Mouse (Mus musculus) left cerebral cortex, postnatal 25 days (tissue): ENCODE results near the gene Scfd2. TPM values are rescaled to one million over a fixed set of nuclear protein-coding genes. Genes with fewer than 3 reads are reported as not detected.

Experiments used
- DNase-seq, 2 experiments: peaks; one replicate each; pipeline ENCODE4 v3.0.0; 2022; ENCODE audit warnings: low spot score in 2 of 2, mixed read lengths in 1 of 2
- intact Hi-C: fragments of 180-260 bp; cut with DNase I; formaldehyde crosslinking; loops from one replicate; pipeline ENCODE4 v1.15.1; 2025
- total RNA-seq, 2 experiments: library from RNA; stranded (reverse); gene quantifications; 2 replicates each; pipeline ENCODE4 v1.2.3; 2021

Gene Scfd2
- total RNA-seq, 2 experiments from 2014 or later: 27.9 to 28.1 TPM

GRCm38 (mm10) chr5:74289957-74290356 lies 241.6 kb downstream of the Scfd2 start:
- intact Hi-C loops: loop anchor here (10.0 kb wide), 1 partner anchor 865 kb away; the partner anchor contains the start of gene Pdgfra

DNA sequence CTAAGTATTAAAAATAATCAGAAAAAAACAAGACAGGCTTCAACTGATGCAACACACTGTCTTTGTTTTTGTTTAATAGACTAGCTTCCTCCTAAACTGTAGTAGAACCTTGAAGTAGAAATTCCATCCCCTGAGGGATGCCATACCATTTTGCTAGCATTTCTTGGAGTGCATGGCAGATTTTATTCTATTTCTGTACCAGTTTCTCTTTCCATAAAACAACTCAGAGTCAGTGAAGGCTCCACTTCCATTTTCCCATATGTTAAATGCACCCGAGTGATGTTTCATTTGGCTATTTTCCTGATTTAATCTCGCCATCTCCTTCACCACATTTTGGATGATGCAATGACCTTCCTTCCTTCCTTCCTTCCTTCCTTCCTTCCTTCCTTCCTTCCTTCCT lies 243.4 kb downstream of the Scfd2 start:
- intact Hi-C loops: loop anchor here (10.0 kb wide), 1 partner anchor 867 kb away; the partner anchor contains the start of gene Pdgfra
- DNase-seq: peak in 1 of 2 experiments; percentile 64

More at GRCm38 (mm10) chr5:74289957-74290356, 241.6 kb downstream of the Scfd2 start:
- DNase-seq: no peak

DNA sequence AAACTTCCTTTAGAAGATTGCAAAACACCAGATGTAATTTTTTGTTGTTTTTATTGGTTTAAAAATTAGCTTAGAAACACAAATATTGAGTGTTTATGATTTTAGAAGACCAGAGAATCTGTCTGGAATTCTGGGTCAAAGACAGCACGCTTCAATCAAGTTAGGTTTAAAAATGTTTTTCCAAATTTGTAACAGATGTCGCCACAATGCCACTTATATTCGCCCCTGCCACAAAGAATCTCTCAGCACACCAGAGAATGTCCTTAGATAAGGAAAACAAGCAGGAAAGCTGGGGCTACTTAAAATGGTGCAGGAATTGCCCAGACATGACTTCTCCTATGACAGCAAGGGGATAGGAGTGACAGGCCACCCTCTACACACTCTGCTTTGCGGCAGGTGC lies 245.3 kb downstream of the Scfd2 start:
- no peak for DNase-seq
- intact Hi-C loops: loop anchor here (10.0 kb wide), 1 partner anchor 868 kb away; the partner anchor contains the start of gene Pdgfra

DNA sequence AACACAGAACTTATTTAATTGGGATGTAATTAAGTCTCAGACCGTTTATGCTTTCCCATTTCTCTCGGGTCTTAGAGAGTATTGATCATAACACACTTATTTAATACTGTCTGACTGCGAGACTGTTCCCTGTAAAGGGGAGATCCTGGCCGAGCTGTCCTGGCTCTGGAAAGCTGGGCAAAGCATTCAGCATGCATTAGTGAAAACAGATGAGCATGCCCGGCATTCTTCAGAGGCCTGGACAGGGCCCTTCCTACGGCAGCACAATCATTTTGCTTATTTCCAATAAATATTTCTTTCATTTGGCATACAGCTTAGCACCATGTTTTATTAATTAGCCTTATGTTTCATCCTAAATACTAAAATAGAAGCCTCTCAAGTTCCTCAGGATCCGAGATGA lies 245.8 kb downstream of the Scfd2 start:
- intact Hi-C loops: loop anchor here (10.0 kb wide), 1 partner anchor 869 kb away; the partner anchor contains the start of gene Pdgfra

GRCm38 (mm10) chr5:74285289-74285688 lies 246.3 kb downstream of the Scfd2 start:
- intact Hi-C loops: loop anchor here (10.0 kb wide), 1 partner anchor 870 kb away; the partner anchor contains the start of gene Pdgfra
- DNase-seq: no peak

More for the DNA sequence above, 245.8 kb downstream of the Scfd2 start:
- no peak for DNase-seq

- intact Hi-C loops: loop anchor here (10.0 kb wide), 1 partner anchor 871 kb away; the partner anchor contains the start of gene Pdgfra
- DNase-seq: peak in 1 of 2 experiments; percentile 61
Observed at GRCm38 (mm10) chr5:74283545-74283944, 248.0 kb downstream of the Scfd2 start.

GRCm38 (mm10) chr5:74281480-74281879 lies 250.1 kb downstream of the Scfd2 start:
- intact Hi-C loops: loop anchor here (10.0 kb wide), 1 partner anchor 873 kb away; the partner anchor contains the start of gene Pdgfra
- DNase-seq: no peak

- DNase-seq: no peak
- intact Hi-C loops: loop anchor here (5.0 to 10.0 kb wide), 6 partner anchors 82 to 875 kb away; partner anchors contain the start of genes Pdgfra, Rasl11b and Usp46
Observed at GRCm38 (mm10) chr5:74279673-74280072, 251.9 kb downstream of the Scfd2 start.

DNA sequence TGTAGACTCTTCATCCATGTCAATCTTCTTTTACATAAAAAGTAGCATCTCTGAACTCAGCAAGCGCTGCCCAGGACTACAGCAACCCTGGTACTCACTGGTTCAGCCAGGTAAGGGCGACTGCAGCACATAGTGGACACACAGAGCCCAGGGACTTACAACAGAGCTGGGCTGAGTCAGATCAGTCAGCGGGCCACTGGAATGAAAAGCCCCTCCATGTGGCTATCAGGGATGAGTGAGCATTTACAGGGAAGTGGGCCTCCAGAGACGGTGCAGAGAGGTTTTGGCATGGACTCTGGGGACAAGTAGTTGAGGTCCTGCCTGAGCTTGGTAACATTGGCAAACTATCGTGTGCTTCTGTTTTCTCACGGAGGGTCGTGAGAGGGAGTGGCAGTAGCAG lies 253.1 kb downstream of the Scfd2 start:
- no peak for DNase-seq
- intact Hi-C loops: loop anchor here (5.0 kb wide), 5 partner anchors 81 to 591 kb away; partner anchors contain the start of genes Rasl11b and Usp46

DNA sequence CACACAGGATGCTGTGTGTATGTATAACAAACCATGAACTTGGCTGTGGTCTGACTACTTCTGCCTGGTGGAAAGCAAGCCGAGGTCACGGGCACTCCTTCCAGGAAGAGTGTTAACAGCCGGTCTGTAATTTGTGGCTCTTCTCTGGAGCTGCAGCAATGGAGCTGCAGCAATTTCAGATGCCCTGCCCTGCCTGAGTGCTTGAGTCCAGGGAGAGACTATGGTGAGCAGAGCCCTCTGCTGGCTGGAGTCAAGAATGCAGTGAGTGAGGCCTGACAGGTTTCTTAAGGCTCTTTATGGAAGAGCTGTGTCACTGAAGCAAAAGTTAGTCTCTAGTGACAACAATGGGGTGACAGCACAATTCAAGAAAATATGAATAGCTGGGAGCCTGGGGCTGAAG lies 253.8 kb downstream of the Scfd2 start:
- DNase-seq: peak; percentile 92 to 95
- intact Hi-C loops: loop anchor here (2.0 to 5.0 kb wide), 7 partner anchors 80 to 590 kb away; partner anchors contain the start of genes Rasl11b and Usp46

DNA sequence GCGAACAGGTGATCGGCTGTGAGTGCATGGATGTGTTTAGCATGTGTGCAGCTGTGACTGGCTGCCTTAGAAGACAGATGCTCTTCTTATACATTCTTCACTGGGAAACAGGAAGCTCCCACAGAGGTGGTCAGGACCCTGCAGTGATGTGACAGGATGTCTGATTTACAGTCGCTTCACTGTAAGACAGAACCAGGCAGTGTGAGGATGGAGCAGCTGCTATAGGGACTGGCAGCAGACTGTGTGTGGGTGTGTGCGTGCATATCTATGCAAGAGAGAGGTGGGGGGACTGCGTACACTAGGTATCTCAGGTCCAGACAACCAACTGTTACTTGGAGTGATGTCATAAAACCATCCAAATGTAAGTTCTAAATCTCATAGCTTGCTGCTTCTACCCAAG lies 254.3 kb downstream of the Scfd2 start:
- intact Hi-C loops: loop anchor here (2.0 to 5.0 kb wide), 7 partner anchors 80 to 590 kb away; partner anchors contain the start of genes Rasl11b and Usp46
- peak; percentile 52 to 86 for DNase-seq

GRCm38 (mm10) chr5:74273313-74273712 lies 258.2 kb downstream of the Scfd2 start:
- intact Hi-C loops: no loop called here
- DNase-seq: no peak

DNA sequence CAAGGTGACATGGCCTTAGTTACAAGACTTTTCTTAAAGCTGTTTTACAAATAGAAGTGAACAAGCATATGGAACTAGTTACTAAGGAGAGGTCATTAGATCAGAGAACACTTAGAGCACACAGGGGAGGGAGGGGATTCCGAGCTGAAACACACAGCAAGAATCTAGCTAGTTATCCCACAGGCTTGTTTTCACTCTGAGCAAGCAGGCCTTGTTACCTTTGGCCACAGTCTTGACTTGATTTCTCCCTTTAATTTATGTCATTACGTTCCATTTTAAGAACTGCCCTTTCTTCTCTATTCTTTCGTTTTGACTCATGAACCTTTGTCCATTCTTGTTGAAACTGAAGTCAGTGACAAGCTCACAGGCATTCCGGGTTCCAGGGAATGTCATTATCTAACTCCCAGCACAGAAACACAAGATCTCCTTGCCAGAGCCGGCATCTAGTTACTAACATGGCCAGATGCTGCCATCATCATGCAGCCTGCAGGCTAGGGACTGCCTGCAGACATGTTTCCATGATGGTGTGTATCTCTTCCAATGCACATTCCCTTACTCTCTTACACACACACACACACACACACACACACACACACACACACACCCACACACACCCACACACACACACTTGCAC lies 263.7 kb downstream of the Scfd2 start:
- DNase-seq: no peak
- intact Hi-C loops: no loop called here

- no peak for DNase-seq
- intact Hi-C loops: no loop called here
Observed at GRCm38 (mm10) chr5:74267196-74267595, 264.4 kb downstream of the Scfd2 start.

DNA sequence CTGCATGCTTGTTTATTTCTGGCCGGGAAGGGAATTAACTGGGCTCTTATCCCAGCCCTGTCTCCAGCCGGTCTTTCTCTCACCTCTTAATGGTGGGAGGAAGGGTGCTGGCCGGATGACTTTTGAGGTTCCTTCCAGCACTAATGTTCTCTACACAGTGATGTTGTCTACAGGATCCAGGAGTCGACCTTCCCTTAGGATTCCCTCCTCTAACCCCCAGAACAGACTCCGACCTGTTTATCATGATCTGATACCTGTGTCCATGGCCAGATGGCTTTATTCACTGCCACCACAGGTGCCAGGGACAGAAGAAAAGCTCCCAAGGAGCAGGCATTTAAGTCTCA lies 265.1 kb downstream of the Scfd2 start:
- intact Hi-C loops: no loop called here
- no peak for DNase-seq

GRCm38 (mm10) chr5:74265601-74266475 lies 265.7 kb downstream of the Scfd2 start:
- no peak for DNase-seq
- intact Hi-C loops: no loop called here

- intact Hi-C loops: no loop called here
- DNase-seq: no peak
Observed at GRCm38 (mm10) chr5:74265151-74265550, 266.4 kb downstream of the Scfd2 start.

DNA sequence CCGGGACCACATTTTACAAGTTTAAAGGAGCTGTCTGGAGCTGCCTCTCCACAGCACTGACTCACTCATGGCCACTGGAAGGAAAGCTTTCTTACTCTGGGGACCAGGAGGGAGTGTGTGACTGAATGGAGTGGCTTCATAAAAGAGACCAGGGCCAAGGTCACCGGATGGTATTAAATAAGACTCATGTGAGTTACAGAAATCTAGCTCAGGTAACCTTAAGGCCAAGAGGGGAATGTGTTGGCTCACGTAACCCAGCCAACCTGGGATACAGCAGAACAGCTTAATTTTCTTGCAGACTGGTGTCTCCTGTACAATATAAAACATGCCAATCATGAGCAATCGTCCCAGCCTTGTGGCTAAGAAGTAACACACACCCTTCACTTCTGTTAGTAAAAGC lies 267.0 kb downstream of the Scfd2 start:
- no peak for DNase-seq
- intact Hi-C loops: no loop called here

- intact Hi-C loops: loop anchor here (2.0 kb wide), 1 partner anchor 72 kb away; no protein-coding TSS in a partner anchor
- DNase-seq: peak in 1 of 2 experiments; percentile 43
Observed at GRCm38 (mm10) chr5:74261016-74261415, 270.5 kb downstream of the Scfd2 start.

- intact Hi-C loops: loop anchor here (2.0 kb wide), 1 partner anchor 72 kb away; no protein-coding TSS in a partner anchor
- peak; percentile 26 to 89 for DNase-seq
Observed at GRCm38 (mm10) chr5:74260378-74260809, 271.2 kb downstream of the Scfd2 start.
